Mouse (Mus musculus) G1E-ER4 (cell line): ENCODE measurements around the gene Eef1akmt3. TPM values are rescaled to one million over a fixed set of nuclear protein-coding genes. Genes with fewer than 3 reads are reported as not detected.

Experiments
- GATA1 ChIP-seq: IDR thresholded peaks from one replicate; pipeline ENCODE4 v1.8.0; 2012; ENCODE audit warnings: low read length, inconsistent platforms
- polyA plus RNA-seq: library from polyadenylated mRNA; stranded (reverse); fragments of >175 nt; gene quantifications from 2 replicates; pipeline ENCODE4 v1.2.3, GENCODE M21; 2012

The Eef1akmt3 gene
- polyA plus RNA-seq: 0.09 and 0.10 TPM in 2 replicates

DNA sequence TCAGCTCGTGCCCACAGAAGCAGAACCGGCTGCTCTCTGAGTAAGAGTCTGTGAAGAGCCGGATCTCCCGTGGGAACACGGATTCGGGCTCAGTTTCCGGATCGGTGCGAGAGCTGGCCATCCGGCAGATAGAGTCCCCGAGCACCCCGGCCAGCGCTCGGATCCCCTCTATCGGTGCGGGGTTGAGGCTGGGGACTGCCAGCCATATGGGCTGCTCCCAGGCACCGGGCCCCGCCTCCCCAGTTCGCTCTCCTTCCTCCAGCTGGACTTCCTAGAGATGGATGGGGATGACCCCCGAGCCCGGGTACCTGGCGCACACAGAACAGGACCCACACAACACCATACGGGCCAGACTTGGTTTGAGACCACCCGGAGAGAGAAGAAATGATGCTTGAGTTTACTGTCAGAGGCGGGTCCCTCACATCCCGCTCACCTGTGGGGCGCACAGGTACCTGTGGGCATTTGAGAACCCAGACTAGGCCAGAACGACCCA is at the start of gene Eef1akmt3, which contains the start of gene Mettl1:
TSS of gene Eef1akmt3 (minus strand) at position 240 of the 493 bp plus-strand sequence.
TSS of gene Mettl1 (plus strand) at position 141 of the 493 bp plus-strand sequence.
- no peak for TF ChIP-seq GATA1

DNA sequence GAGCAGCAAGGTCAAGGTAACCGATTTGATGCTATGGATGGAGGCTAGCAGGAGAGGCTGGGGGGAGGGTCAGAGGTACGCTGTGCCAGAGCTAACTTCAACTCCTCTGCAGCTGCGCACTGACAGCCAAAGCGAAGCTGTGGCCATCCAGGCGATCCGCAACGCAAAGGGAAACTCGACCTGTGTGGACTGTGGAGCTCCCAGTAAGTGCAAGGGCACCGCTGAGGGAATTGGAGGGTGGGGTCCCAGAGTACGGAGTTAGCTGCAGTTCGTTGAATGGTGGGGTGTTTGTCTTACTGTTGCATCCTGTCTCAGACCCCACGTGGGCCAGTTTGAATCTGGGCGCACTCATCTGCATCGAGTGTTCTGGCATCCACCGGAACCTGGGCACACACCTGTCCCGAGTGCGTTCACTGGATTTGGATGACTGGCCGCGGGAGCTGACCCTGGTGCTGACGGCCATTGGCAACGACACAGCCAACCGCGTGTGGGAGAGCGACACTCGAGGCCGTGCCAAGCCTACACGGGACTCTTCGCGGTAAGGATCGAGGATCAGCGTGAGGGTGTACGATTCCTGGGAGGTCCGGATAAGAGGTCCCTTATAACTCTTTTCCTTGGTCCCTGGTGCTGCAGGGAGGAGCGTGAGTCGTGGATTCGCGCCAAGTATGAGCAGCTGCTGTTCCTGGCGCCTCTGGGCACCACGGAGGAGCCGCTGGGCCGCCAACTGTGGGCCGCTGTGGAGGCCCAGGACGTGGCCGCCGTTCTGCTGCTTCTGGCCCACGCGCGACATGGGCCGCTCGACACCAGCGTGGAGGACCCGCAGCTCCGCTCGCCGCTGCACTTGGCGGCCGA is 49.5 kb upstream of the Eef1akmt3 start:
- TF ChIP-seq GATA1: no peak

DNA sequence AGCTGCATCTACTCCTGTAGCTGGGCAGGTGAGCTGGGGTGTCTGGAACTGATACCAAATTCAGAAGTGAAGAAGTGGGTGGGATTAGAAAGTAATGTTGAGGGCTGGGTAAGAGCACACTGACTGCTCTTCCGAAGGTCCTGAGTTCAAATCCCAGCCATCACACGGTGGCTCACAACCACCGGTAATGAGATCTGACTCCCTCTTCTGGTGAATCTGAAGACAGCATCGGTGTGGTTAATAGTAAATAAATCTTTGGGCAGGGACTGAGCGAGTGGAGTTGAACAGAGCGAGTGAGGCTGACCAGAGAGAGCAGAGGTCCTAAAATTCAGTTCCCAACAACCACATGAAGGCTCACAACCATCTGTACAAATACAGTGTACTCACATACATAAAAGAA is 44.3 kb upstream of the Eef1akmt3 start:
- TF ChIP-seq GATA1: no peak

DNA sequence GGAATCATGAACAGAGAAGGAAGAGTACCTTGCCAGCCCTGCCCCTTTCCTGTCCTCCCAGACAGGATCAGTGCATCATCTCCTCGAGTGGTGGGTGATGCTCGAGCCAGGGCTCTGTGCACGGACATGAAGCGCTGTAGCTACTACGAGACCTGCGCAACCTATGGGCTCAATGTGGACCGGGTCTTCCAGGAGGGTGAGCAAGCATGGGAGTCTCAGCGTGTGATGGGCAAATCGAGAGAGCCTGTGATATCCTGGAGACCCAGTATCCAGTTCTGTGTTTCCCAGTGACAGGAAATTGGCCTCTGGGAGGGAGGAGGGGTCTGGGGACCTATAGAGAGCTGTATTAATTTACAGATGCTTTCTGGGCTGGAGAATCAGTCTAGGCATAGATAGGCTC is 43.7 kb upstream of the Eef1akmt3 start:
- no peak for TF ChIP-seq GATA1

DNA sequence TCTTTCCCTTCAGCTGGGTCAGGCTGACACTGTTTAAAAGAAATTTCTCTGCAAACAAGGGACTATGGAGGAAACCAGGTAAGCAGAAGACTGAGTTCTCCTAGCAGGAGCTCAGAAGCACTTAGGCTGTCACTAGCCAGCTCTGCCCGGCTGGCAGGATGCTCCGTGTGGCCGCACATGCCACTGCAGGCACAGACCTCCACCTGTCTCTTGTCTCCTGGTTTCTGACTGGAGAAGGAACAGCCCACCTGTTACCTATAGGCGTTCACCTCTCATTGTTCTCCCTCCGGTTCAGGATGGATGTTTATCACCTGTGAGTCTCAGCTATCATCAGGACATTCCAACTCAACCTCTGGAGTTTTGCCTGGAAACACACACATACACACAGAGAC is 42.6 kb upstream of the Eef1akmt3 start:
- no peak for TF ChIP-seq GATA1

DNA sequence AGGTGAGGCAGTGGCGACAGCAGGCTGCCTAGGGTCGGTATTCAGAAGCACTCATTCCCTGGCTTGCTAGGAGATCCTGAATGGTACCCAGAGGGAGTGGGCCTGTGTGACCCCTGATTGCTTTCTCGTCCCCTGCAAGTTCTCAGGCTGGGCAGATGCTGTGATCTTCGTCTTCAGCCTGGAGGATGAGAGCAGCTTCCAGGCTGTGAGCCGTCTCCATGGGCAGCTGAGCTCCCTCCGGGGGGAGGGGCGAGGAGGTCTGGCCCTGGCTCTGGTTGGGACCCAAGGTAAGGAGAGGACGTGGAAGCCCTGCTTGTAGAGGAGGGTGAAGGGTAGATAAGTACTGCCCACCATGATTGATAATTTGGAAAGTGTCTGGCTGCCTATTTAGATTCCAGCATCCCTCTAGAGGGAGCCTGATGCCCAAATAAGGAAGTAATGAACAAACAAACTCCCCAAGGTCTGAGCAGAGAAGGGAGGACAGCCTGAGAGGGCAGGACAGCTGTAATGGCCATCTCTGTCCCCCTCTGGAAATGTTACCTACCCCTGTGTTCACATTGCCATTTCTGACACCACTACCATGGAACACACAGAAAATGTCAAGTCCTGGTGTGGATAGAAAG is 42.1 kb upstream of the Eef1akmt3 start:
- no peak for TF ChIP-seq GATA1

DNA sequence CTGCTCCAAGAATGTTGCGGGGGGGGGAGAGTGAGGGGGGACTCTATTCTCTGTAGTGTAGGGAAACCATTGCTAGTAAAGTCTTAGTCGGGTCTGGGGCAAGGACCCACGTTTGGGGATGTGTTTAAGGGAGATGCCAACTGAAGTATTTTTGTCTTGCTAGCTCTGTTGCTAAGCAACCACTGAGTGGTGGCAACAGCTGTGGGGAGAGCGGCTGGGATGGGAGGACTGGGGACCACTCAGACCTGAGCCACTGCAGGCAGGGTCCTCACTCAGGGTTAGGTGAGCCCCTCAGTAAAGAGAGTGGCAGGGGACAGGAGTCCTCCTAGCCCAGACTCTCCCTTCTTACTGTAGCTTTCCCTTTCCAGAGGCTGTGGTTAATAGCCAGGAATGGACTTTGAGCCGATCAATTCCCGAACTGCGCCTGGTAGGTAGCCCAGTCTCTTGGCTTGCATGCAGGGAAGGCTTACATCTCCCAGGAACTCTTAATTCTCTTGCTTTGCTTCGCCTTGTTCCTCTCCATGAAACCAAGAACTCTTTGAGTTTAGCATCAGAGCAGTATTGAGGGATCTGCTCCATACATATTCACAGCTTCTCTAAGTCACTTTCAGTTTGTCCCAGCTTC is 40.8 kb upstream of the Eef1akmt3 start:
- TF ChIP-seq GATA1: no peak

DNA sequence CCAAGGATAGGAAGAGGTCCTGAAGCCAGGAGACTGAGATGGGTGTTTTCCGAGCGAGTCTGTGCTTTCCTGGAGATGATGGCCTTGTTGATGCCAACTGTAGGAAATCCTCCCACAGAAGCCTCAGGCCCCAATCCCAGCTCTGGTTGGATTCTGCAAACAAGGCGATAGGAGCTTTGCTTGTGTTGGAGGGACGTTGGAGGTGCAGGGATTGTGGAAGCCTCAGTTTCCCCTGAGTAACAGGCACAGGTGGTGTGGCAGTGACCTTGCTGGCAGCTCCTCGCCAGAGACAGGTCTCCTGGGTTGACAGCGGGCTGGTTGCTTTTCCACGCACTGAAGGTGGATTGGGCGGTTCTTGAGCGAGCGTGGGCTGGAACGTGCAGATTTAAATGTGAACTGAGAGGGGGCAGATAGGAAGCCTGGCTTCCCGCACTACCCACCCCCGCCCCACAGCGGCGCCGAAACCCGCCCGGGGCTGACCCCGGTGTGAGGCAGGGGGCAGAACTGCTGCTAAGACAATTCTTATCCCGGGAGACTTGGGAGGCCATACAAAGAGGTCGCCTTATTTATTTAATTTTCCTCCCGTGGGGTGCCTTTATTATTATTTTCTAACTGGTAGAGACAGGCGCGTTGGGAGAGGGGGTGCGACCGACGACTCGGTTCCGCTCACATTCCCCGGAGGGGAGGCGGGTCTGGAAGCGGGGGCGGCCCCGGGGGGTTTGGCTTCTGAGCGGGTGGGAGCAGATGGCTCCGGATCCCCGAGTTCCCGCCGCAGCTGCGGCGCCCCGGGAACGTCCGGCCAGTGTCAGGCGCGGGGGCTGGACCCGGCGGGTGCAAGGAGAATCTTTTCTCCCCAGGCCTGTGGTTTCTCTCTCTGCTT is 39.8 kb upstream of the Eef1akmt3 start:
- TF ChIP-seq GATA1: no peak

DNA sequence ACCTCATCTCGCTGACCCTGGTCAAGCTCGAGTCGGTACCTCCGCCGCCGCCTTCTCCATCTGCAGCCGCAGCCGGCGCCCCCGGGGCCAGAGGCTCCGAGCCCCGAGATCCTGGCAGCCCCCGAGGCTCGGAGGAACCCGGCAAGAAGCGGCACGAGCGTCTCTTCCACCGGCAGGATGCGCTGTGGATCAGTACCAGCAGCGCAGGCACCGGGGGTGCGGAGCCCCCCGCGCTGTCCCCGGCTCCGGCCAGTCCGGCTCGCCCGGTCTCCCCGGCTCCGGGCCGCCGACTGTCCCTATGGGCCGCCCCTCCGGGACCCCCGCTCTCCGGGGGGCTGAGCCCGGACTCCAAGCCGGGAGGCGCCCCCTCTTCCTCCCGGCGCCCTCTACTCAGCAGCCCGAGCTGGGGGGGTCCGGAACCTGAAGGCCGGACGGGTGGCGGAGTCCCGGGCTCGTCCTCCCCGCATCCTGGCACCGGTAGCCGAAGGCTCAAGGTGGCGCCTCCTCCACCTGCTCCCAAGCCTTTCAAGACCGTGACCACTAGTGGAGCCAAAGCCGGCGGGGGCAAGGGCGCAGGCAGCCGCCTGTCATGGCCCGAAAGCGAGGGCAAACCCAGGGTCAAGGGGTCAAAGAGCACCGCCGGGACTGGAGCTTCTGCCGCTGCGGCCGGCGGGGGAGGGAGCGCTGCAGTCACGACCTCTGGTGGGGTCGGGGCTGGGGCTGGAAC is 38.5 kb upstream of the Eef1akmt3 start:
- no peak for TF ChIP-seq GATA1

DNA sequence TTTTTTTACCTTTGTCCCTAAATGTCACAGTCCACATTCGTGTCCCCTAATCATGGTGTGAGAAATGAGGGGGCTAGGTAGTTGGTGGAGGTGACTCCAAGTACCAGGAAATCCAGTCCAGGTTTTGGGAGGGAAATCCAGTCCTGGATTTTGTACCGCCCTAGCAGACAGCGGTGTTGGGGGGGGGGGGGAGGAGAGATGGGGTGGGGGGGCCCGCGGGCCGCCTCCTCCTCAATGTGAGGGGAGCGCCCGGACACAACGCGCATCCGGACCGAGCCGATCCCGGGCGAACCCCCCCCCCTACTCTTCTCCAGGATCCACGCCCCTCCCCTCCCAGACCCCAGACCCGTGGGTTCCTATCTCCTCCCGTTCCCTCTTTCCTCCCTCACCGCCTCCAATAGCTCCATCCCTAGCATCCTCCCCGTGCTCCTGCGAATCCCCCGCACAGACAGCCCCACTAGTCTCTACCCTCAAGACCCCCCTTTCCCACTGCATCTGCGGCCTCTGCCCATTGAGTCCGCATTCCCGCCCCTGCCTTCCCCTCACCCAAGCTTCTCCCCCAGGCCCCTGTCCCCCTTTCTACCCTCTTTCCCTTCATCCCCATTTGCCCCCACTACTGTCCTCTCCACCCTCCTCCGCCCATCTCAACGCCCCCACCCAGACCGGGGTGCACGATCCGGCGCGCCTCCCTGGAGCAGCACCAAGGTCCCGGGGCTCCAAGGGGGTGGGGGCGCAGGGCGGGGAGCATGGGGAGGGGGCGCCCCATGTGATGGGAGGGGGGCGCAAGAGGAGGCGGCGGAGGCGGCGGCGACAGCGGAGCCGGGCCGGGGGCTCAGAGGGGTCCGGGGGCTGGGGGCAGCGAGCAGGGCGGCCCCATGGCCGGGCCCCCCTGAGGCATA is 37.6 kb upstream of the Eef1akmt3 start:
- TF ChIP-seq GATA1: no peak

DNA sequence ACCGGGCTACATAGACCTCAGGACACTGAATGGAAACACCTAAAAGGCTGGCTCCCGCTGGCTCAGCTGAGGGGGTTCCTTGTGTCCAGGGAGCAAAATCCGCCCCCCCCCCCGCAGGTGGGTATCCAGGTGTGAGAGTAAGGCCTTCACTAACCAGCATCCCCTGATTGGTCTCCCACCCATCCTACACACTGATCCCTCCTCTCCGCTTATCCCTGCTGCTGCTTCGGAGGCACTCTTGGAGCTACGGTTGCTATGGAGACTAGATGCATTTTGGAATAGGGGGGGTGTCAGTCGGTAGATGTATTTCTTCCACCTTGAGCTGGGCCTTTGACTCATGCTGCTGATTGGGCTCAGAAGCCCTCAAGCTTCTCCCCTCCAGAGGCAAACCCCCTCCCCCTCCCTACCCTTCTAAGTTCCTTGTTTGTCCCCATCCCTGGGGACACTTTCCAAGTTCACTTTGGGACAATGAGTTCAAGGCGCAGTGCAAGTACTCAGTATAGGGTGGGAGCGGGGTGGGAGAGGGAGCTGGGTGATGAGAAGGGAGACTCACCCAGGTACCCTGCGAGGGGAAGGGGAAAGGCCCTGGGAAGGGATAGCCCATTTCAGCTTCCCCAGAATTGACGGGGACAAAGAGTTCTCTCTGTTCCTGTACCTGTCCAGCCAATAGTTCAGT is 36.8 kb upstream of the Eef1akmt3 start:
- no peak for TF ChIP-seq GATA1

DNA sequence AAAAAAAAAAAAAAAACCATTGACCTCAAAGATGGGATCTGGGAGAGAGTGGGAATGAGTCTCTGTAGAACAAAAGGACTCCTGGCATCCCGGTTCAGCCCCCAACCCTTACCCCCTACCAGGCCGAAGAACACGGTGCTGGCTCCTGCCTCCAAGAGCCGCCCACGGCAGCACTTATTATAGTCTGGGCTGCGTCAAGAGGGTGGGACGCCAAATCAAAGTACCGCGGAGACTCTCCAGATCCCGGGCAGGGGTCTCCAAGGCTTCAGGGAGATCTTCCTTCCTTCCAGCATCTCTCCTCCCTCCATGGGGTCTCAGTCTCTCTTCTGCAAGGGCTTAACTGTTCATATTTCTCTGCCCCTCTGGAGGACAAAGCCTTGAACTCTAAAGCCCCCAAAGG is 36.2 kb upstream of the Eef1akmt3 start:
- TF ChIP-seq GATA1: no peak

DNA sequence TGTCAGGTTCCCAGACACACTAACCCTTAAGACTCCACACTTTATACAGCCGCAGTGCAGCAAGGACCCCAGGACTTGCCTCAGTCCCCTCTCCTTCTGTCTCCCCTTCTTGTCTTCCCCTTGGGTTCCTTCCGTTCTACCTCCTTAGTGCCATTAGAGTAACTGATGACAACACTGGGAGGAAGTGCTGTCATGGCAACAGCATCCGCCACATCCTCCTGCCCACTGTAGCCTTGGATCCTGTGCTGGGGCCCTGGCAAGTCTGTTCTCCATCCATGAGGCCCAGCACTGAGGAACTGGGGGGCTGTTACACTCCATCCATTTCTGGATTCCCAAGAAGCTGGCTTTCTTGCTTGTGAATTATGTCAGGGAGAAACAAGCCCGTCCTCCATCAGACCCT is 34.8 kb upstream of the Eef1akmt3 start:
- TF ChIP-seq GATA1: no peak
